Mouse (Mus musculus): ENCODE data around the gene Chd2.

GRCm38 (mm10) chr7:73560811-73561210 lies 19.2 kb upstream of the Chd2 start:
- TF ChIP-seq GATA2 (IDR thresholded peaks at IDR 0.05; ENCODE audit: borderline replicate concordance, low read depth, low read length) = no peak
- no peak for TF ChIP-seq CTCF (IDR thresholded peaks at IDR 0.05; ENCODE audit: low read depth, low read length)

All from G1E (cell line).